Mouse (Mus musculus) cerebellum, adult (tissue): ENCODE measurements at regions not wholly inside any gene's neighbourhood (a gene's known extent, or its start where the extent isn't known, plus 50 kb on each side); places are given as distances from the start of the nearest gene placed in this dataset.

Source experiments
- ATAC-seq: cut with Nextera tagmentation; 2 replicates; pipeline ENCODE4 v1.9.2; 2017; ENCODE audit warnings: mild to moderate bottlenecking, moderate library complexity, mixed read lengths; ENCODE audit not compliant: insufficient number of reproducible peaks, low FRiP score, low TSS enrichment

DNA sequence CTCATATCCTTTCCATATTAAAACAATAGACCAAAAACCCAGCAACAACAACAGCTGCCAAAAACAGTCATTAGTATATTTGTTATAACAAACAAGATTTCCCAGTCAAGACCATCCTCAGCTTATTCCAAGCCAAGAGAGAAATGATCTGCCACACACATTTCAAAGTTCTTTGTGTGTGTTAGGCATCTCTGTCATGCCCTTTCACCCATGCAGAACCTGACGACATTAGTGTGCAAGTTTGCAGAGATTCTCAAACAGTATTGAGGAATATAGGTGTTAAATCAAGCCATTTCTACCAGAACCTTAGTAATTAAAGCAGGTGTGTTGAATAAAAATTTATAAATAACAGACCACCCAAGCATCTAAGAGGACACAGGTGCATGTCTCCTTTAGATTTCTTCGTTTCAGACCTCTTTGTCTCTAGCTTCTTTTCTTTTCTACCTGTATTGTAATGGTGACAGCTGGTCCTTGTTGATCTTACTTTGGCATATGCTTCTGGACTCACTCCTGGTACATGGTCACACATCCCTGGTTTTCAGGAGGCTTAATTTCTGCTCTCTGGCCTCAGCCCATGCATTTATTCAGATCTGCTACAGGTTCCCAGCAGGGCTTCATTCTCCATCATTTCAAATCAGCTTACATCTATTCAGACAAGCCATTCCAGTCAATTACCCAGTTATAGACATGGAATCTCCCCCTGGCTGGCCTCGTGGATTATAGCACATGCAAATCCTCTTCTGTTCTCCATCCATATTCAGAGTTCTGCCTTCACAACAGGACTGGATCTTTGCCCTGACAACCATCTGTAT is 766.3 kb upstream of the Cdh10 start:
- ATAC-seq: peak; percentile 52; the same call in 1 of the 2 replicates

DNA sequence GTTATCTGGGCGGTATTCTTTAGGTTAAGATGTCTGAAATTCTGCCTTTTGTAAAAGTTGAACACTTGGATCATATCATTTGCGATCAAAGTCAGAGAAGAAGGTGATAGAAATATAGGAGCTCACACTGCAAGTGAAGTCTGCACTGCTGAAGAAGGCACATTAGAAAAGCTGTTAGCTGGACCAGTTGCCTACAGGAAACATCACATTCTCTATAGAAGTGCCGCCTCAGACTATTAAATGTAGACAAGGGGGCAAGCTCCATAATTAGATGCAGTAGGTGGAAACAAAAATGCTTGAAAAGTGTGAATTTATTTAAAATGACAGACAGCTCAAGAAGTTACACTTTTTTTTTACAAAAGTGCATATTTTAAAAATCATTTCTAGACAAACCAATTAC is 753.2 kb upstream of the Cdh10 start:
- no peak for ATAC-seq

DNA sequence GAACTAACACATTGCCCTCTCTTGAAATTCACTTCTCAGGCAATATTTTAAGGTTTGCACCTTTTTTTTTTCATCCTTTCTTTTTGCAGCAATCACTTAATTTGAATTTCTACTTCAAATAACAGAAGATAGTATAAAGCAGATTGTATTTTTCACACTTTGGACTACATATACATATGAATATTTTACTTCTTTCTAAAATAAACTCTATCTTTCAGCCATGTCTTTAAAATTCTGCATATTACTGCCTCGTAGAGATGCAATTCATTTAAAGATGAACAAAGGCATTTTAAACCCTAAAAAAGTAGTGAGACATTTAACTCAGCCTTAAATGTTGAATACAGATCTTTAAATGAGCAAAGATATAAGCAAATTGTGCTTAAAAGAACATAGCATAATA is 739.1 kb upstream of the Cdh10 start:
- ATAC-seq: no peak
